Mouse (Mus musculus): ENCODE measurements around the gene Edem1. TPM values are rescaled to one million over a fixed set of nuclear protein-coding genes. Genes with fewer than 3 reads are reported as not detected.

Gene Edem1
- polyA plus RNA-seq, 1 experiment from 2014 or later: 41.3 TPM

DNA sequence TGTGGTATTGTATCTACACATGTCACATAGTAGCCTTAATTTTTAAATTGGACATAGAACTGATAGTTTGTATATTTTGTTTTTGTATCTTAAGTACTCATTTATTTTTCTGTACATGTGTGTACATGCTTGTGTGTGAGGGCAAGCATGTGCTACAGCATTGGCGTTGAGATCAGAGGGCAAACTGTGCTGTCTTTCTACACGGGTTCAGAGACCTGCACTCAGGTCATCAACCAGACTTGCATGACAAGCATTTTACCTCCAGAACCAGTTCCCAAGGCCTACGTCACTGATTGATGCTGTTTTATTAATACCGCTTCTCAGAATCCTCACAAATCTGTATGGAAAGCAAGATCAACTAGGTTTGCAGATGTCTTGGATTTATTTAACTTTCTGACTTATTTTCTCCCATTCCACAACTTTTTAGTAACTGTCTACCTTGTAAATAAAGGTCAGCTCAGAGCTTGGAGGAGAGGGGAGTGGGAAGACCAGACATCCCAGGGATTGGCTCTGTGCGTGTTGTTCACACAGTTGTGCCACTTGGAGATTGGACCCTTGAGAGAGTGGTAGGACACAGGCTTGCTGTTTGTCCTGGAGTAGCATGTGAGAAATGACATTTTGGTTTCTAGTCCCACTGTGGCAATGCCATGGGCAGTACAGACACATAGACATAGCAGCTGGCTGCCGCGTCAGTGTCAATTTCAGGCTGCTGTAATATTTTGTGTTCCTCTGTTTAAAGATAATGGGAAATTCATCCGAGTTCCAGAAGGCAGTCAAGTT is 12.6 kb downstream of the Edem1 start:
- Histone ChIP-seq H3K4me1 (replicated peaks; ENCODE audit: control insufficient read depth, insufficient read depth, low read length) (peaks cover 8% of the 10 kb centered on the region; the same call in 1 of the 2 replicates), H3K4me2 (replicated peaks; ENCODE audit: low read depth) (no peak overlapping the region), H3K9me3 (ENCODE audit: control insufficient read depth) (no peaks in the 10 kb centered on the region), H3K27me3 (replicated peaks; ENCODE audit: control insufficient read depth, insufficient read depth, low read length) (no peaks in the 10 kb centered on the region), H3K4me3 (ENCODE audit: low read depth, low read length) (no peak overlapping the region), H3K36me3 (ENCODE audit: control insufficient read depth, insufficient read depth) (peaks cover 35% of the 10 kb centered on the region), H3K9ac (ENCODE audit: low read depth, low read length) (no peak overlapping the region), H3K27ac (ENCODE audit: low read depth, low read length) (no peak overlapping the region)
- TF ChIP-seq CTCF (IDR thresholded peaks at IDR 0.05; ENCODE audit: low read depth): no peak
- WGBS: 89% methylated on average over 8 of the region's 8 CpGs
- no peak for ATAC-seq

- no peak overlapping the region for H3K27ac ChIP-seq (ENCODE audit: low read depth, low read length)
- ATAC-seq: no peak
- H3K9ac ChIP-seq (ENCODE audit: low read depth, low read length): no peak overlapping the region
- no peak overlapping the region for H3K4me3 ChIP-seq (ENCODE audit: low read depth, low read length)
- WGBS: 75% methylated on average over 1 of the region's 1 CpGs
- no peaks in the 10 kb centered on the region for H3K9me3 ChIP-seq (ENCODE audit: control insufficient read depth)
- no peaks in the 10 kb centered on the region for H3K27me3 ChIP-seq (replicated peaks; ENCODE audit: control insufficient read depth, insufficient read depth, low read length)
- TF ChIP-seq CTCF (IDR thresholded peaks at IDR 0.05; ENCODE audit: low read depth): no peak
- peaks cover 44% of the 10 kb centered on the region for H3K36me3 ChIP-seq (ENCODE audit: control insufficient read depth, insufficient read depth)
- no peaks in the 10 kb centered on the region for H3K4me1 ChIP-seq (replicated peaks; ENCODE audit: control insufficient read depth, insufficient read depth, low read length)
- H3K4me2 ChIP-seq (replicated peaks; ENCODE audit: low read depth): no peak overlapping the region
Observed at GRCm38 (mm10) chr6:108843664-108844063, 15.2 kb downstream of the Edem1 start.

DNA sequence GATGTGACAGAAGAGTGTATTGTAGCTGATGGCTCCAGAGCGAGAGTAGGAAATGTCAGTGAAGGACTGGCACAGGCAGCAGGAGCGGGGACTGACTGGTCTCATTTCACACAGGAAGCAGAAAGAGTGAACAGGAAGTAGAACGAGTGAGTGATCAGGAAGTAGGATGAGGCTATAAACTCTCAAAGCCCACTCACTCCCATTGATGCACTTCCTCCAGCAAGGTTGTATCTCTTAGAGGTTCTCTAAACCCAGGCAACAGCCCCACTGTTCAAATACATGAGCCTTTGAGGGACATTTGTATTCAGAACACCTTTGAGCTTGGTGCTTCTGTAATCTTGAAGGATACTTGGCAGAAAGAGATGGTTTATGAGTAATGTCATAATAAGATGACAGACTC is 15.7 kb downstream of the Edem1 start:
- peaks cover 48% of the 10 kb centered on the region for H3K36me3 ChIP-seq (ENCODE audit: control insufficient read depth, insufficient read depth)
- H3K9ac ChIP-seq (ENCODE audit: low read depth, low read length): no peak overlapping the region
- H3K27me3 ChIP-seq (replicated peaks; ENCODE audit: control insufficient read depth, insufficient read depth, low read length): no peaks in the 10 kb centered on the region
- TF ChIP-seq CTCF (IDR thresholded peaks at IDR 0.05; ENCODE audit: low read depth): no peak
- H3K9me3 ChIP-seq (ENCODE audit: control insufficient read depth): no peaks in the 10 kb centered on the region
- ATAC-seq: no peak
- 71% methylated on average over 3 of the region's 3 CpGs for WGBS
- no peak overlapping the region for H3K27ac ChIP-seq (ENCODE audit: low read depth, low read length)
- H3K4me2 ChIP-seq (replicated peaks; ENCODE audit: low read depth): no peak overlapping the region
- H3K4me1 ChIP-seq (replicated peaks; ENCODE audit: control insufficient read depth, insufficient read depth, low read length): no peaks in the 10 kb centered on the region
- no peak overlapping the region for H3K4me3 ChIP-seq (ENCODE audit: low read depth, low read length)

- TF ChIP-seq CTCF (IDR thresholded peaks at IDR 0.05; ENCODE audit: low read depth): no peak
- Histone ChIP-seq H3K4me1 (replicated peaks; ENCODE audit: control insufficient read depth, insufficient read depth, low read length) (no peaks in the 10 kb centered on the region), H3K9me3 (ENCODE audit: control insufficient read depth) (no peaks in the 10 kb centered on the region), H3K36me3 (ENCODE audit: control insufficient read depth, insufficient read depth) (peaks cover 50% of the 10 kb centered on the region), H3K27ac (ENCODE audit: low read depth, low read length) (no peak overlapping the region), H3K27me3 (replicated peaks; ENCODE audit: control insufficient read depth, insufficient read depth, low read length) (no peaks in the 10 kb centered on the region), H3K4me3 (ENCODE audit: low read depth, low read length) (no peak overlapping the region), H3K9ac (ENCODE audit: low read depth, low read length) (no peak overlapping the region), H3K4me2 (replicated peaks; ENCODE audit: low read depth) (no peak overlapping the region)
- ATAC-seq: no peak
- WGBS: 92% methylated on average over 7 of the region's 7 CpGs
Observed at GRCm38 (mm10) chr6:108844771-108845170, 16.3 kb downstream of the Edem1 start.

DNA sequence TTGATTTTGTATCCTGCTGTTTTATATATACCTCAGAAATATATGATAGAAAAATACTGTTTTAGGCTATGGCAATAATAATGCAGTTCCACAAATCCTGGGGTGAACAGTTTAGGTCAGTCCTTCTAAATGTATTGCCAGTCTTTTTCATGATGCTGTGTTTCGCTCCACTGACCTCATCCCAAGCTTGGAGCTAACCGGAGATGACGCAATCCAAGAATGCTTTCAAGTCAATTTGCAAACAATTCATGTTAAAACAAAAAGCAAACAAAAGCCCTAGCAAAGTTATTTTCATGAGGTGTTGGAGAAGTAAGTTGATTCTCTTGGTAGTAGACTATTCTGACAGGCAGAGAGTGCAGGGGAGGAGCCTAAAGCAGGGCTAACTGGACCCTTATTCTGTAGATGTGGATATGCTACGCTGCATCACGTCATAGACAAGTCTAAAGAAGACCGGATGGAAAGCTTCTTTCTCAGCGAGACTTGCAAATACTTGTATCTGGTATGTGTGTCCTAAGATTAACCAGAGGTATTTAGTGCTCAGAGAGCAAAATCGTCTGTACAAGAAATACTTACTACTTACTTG is 23.7 kb downstream of the Edem1 start:
- 87% methylated on average over 8 of the region's 8 CpGs for WGBS
- no peak overlapping the region for H3K27ac ChIP-seq (ENCODE audit: low read depth, low read length)
- H3K4me2 ChIP-seq (replicated peaks; ENCODE audit: low read depth): no peak overlapping the region
- TF ChIP-seq CTCF (IDR thresholded peaks at IDR 0.05; ENCODE audit: low read depth): no peak
- peaks cover 72% of the 10 kb centered on the region for H3K36me3 ChIP-seq (ENCODE audit: control insufficient read depth, insufficient read depth)
- no peaks in the 10 kb centered on the region for H3K27me3 ChIP-seq (replicated peaks; ENCODE audit: control insufficient read depth, insufficient read depth, low read length)
- no peaks in the 10 kb centered on the region for H3K4me1 ChIP-seq (replicated peaks; ENCODE audit: control insufficient read depth, insufficient read depth, low read length)
- H3K9ac ChIP-seq (ENCODE audit: low read depth, low read length): no peak overlapping the region
- ATAC-seq: no peak
- H3K4me3 ChIP-seq (ENCODE audit: low read depth, low read length): no peak overlapping the region
- no peaks in the 10 kb centered on the region for H3K9me3 ChIP-seq (ENCODE audit: control insufficient read depth)

DNA sequence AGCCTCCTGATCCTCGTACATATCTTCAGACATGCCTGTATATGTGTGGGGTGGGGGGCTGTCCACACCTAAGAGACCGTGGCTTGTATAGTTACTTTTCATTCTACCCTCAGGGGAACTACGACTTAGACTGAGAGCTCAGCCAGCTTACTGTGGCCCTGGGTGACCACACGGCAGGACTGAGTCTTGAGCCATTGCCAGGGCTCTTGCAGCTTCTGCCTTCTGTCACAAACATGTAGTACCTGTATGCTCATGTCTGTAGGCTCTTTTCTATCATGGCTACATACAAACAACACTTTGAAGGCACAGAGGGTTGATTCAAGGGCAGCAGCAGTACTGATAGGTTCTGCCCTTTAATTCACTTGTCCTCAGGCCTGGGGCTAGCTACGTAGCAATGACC is 24.5 kb downstream of the Edem1 start:
- no peaks in the 10 kb centered on the region for H3K9me3 ChIP-seq (ENCODE audit: control insufficient read depth)
- peaks cover 65% of the 10 kb centered on the region for H3K36me3 ChIP-seq (ENCODE audit: control insufficient read depth, insufficient read depth)
- H3K9ac ChIP-seq (ENCODE audit: low read depth, low read length): no peak overlapping the region
- no peaks in the 10 kb centered on the region for H3K4me1 ChIP-seq (replicated peaks; ENCODE audit: control insufficient read depth, insufficient read depth, low read length)
- no peak for ATAC-seq
- 93% methylated on average over 5 of the region's 5 CpGs for whole genome bisulfite sequencing
- no peak overlapping the region for H3K27ac ChIP-seq (ENCODE audit: low read depth, low read length)
- no peak for TF ChIP-seq CTCF (IDR thresholded peaks at IDR 0.05; ENCODE audit: low read depth)
- no peaks in the 10 kb centered on the region for H3K27me3 ChIP-seq (replicated peaks; ENCODE audit: control insufficient read depth, insufficient read depth, low read length)
- H3K4me2 ChIP-seq (replicated peaks; ENCODE audit: low read depth): no peak overlapping the region
- no peak overlapping the region for H3K4me3 ChIP-seq (ENCODE audit: low read depth, low read length)
